Mouse (Mus musculus): ENCODE measurements at regions not wholly inside any gene's neighbourhood (a gene's known extent, or its start where the extent isn't known, plus 50 kb on each side); places are given as distances from the start of the nearest gene placed in this dataset.

DNA sequence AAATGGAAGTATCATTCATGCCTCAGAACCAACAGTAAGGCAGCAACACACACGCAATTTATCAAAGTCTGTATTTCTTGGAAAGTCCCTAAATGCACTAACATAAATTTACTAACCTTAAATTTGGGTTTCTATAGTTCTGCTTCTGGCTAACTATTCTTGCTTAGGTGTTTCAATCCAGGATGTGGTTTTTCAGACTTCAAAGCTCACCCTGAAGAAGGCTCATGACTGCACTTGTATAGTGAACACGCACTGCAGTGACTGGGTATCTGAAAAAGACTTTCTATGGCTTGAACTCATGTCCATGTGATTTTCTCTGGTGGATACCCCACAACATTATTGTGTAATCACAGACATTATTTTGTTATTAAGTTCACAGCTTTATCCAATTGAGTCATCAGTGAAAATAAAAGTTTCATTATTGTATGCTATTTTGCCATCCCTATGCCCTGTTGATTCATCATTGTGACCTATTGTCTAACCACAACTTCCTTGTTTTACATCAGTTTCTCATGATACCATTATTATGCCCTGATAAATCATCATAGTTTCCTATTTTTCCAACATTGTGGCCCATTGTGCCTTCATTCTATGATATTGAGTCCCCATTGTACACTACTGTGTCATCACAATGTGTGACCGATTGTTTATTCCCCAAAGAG is 306.6 kb downstream of the Slco6d1 start:
- WGBS, result 82% methylated on average over 3 of the region's 3 CpGs
- no peak overlapping the region for H3K4me3 ChIP-seq (ENCODE audit: low read depth, low read length)
- no peak overlapping the region for H3K27ac ChIP-seq (ENCODE audit: low read depth)
- no peak for TF ChIP-seq CTCF (IDR thresholded peaks at IDR 0.05; ENCODE audit: low read depth)
- H3K9ac ChIP-seq, result no peak overlapping the region
- H3K4me2 ChIP-seq, result no peak overlapping the region
- ATAC-seq (ENCODE audit: insufficient read depth), result no peak
- H3K9me3 ChIP-seq (ENCODE audit: low read depth, low read length), result no peaks in the 10 kb centered on the region
- DNase-seq, result no peak
- H3K36me3 ChIP-seq (ENCODE audit: insufficient read depth), result no peaks in the 10 kb centered on the region
- no peaks in the 10 kb centered on the region for H3K4me1 ChIP-seq (ENCODE audit: insufficient read depth)
- no peaks in the 10 kb centered on the region for H3K27me3 ChIP-seq (ENCODE audit: insufficient read depth, low read length)

DNA sequence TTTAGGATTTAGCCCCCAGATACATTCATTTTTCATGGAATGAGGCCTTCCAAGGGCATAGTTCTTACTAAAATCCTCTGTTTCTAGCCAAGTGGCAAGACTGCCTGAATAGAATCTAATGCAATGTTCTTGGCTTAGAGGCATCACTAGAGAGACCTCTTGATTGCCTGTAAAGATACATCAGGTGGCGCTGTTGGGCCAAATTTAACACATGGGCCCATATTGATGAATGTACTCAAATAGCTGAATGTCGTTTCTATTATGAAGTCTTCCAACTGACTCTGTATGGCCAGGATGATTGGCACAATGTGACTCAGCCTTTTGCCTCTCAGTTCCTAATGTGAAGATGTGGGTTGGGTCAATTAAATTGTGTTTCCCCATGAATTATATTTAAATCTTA is 328.0 kb downstream of the Slco6d1 start:
- 9% methylated on average over 2 of the region's 2 CpGs for WGBS
- no peak overlapping the region for H3K9ac ChIP-seq
- DNase-seq, result peak; percentile 11
- no peak overlapping the region for H3K27ac ChIP-seq (ENCODE audit: low read depth)
- TF ChIP-seq CTCF (IDR thresholded peaks at IDR 0.05; ENCODE audit: low read depth), result no peak
- no peaks in the 10 kb centered on the region for H3K9me3 ChIP-seq (ENCODE audit: low read depth, low read length)
- no peak overlapping the region for H3K4me2 ChIP-seq
- H3K36me3 ChIP-seq (ENCODE audit: insufficient read depth), result no peaks in the 10 kb centered on the region
- H3K4me3 ChIP-seq (ENCODE audit: low read depth, low read length), result no peak overlapping the region
- H3K27me3 ChIP-seq (ENCODE audit: insufficient read depth, low read length), result no peaks in the 10 kb centered on the region
- H3K4me1 ChIP-seq (ENCODE audit: insufficient read depth), result no peaks in the 10 kb centered on the region
- ATAC-seq (ENCODE audit: insufficient read depth), result no peak

GRCm38 (mm10) chr1:98788528-98788927 is 367.6 kb downstream of the Slco6d1 start:
- H3K27ac ChIP-seq (ENCODE audit: low read depth), result no peak overlapping the region
- no peak overlapping the region for H3K4me3 ChIP-seq (ENCODE audit: low read depth, low read length)
- DNase-seq, result no peak
- no peak for TF ChIP-seq CTCF (IDR thresholded peaks at IDR 0.05; ENCODE audit: low read depth)
- no peaks in the 10 kb centered on the region for H3K27me3 ChIP-seq (ENCODE audit: insufficient read depth, low read length)
- H3K9me3 ChIP-seq (ENCODE audit: low read depth, low read length), result no peaks in the 10 kb centered on the region
- no peak for ATAC-seq (ENCODE audit: insufficient read depth)
- H3K9ac ChIP-seq, result no peak overlapping the region
- no peaks in the 10 kb centered on the region for H3K36me3 ChIP-seq (ENCODE audit: insufficient read depth)
- 76% methylated on average over 2 of the region's 2 CpGs for WGBS
- no peaks in the 10 kb centered on the region for H3K4me1 ChIP-seq (ENCODE audit: insufficient read depth)
- H3K4me2 ChIP-seq, result no peak overlapping the region

GRCm38 (mm10) chr1:98793320-98793719 is 372.4 kb downstream of the Slco6d1 start:
- Histone ChIP-seq H3K4me1 (ENCODE audit: insufficient read depth) (no peaks in the 10 kb centered on the region), H3K9ac (no peak overlapping the region), H3K36me3 (ENCODE audit: insufficient read depth) (no peaks in the 10 kb centered on the region), H3K4me3 (ENCODE audit: low read depth, low read length) (no peak overlapping the region), H3K9me3 (ENCODE audit: low read depth, low read length) (no peaks in the 10 kb centered on the region), H3K4me2 (no peak overlapping the region), H3K27ac (ENCODE audit: low read depth) (no peak overlapping the region), H3K27me3 (ENCODE audit: insufficient read depth, low read length) (no peaks in the 10 kb centered on the region)
- 91% methylated on average over 3 of the region's 3 CpGs for WGBS
- TF ChIP-seq CTCF (IDR thresholded peaks at IDR 0.05; ENCODE audit: low read depth), result no peak
- ATAC-seq (ENCODE audit: insufficient read depth) (no peak), DNase-seq (no peak)

GRCm38 (mm10) chr1:98812543-98812942 is 391.6 kb downstream of the Slco6d1 start:
- H3K27me3 ChIP-seq (ENCODE audit: insufficient read depth, low read length), result no peaks in the 10 kb centered on the region
- H3K9ac ChIP-seq, result no peak overlapping the region
- TF ChIP-seq CTCF (IDR thresholded peaks at IDR 0.05; ENCODE audit: low read depth), result no peak
- H3K4me3 ChIP-seq (ENCODE audit: low read depth, low read length), result no peak overlapping the region
- no peaks in the 10 kb centered on the region for H3K36me3 ChIP-seq (ENCODE audit: insufficient read depth)
- DNase-seq (no peak), ATAC-seq (ENCODE audit: insufficient read depth) (no peak)
- H3K9me3 ChIP-seq (ENCODE audit: low read depth, low read length), result no peaks in the 10 kb centered on the region
- H3K4me1 ChIP-seq (ENCODE audit: insufficient read depth), result no peaks in the 10 kb centered on the region
- H3K27ac ChIP-seq (ENCODE audit: low read depth), result no peak overlapping the region
- H3K4me2 ChIP-seq, result no peak overlapping the region

DNA sequence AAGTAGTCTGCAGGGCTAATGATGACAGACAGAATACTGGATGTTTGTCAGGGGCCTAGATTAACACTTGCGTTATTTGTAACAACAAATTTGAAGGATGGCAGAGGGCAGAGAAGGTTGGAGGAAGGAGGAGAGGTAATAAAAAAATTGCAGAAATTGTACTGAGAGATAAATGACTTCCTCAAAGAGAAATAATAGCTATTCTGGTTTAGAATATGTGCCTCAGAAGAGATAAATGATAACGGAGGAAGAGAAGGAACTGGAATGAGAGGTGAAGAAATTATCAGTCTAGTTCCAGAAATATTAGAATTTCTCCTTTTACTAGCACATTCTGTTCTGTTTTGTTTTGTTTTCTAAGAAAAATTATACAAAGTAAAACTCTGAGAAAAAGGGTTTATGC is 393.1 kb downstream of the Slco6d1 start:
- Histone ChIP-seq H3K27ac (ENCODE audit: low read depth) (no peak overlapping the region), H3K4me2 (no peak overlapping the region), H3K9ac (no peak overlapping the region), H3K36me3 (ENCODE audit: insufficient read depth) (no peaks in the 10 kb centered on the region), H3K27me3 (ENCODE audit: insufficient read depth, low read length) (no peaks in the 10 kb centered on the region), H3K9me3 (ENCODE audit: low read depth, low read length) (no peaks in the 10 kb centered on the region), H3K4me1 (ENCODE audit: insufficient read depth) (no peaks in the 10 kb centered on the region), H3K4me3 (ENCODE audit: low read depth, low read length) (no peak overlapping the region)
- TF ChIP-seq CTCF (IDR thresholded peaks at IDR 0.05; ENCODE audit: low read depth), result no peak
- 84% methylated on average over 2 of the region's 2 CpGs for WGBS
- no peak for ATAC-seq (ENCODE audit: insufficient read depth)
- no peak for DNase-seq

- no peak overlapping the region for H3K27ac ChIP-seq (ENCODE audit: low read depth)
- whole genome bisulfite sequencing, result 66% methylated on average over 2 of the region's 2 CpGs
- no peak overlapping the region for H3K9ac ChIP-seq
- no peak for TF ChIP-seq CTCF (IDR thresholded peaks at IDR 0.05; ENCODE audit: low read depth)
- no peak for DNase-seq
- ATAC-seq (ENCODE audit: insufficient read depth), result no peak
- no peaks in the 10 kb centered on the region for H3K36me3 ChIP-seq (ENCODE audit: insufficient read depth)
- H3K4me1 ChIP-seq (ENCODE audit: insufficient read depth), result no peaks in the 10 kb centered on the region
- H3K4me3 ChIP-seq (ENCODE audit: low read depth, low read length), result no peak overlapping the region
- no peak overlapping the region for H3K4me2 ChIP-seq
- no peaks in the 10 kb centered on the region for H3K9me3 ChIP-seq (ENCODE audit: low read depth, low read length)
- no peaks in the 10 kb centered on the region for H3K27me3 ChIP-seq (ENCODE audit: insufficient read depth, low read length)
These were observed 397.2 kb downstream of the Slco6d1 start for GRCm38 (mm10) chr1:98818076-98818475.

- Histone ChIP-seq H3K27ac (ENCODE audit: low read depth) (no peak overlapping the region), H3K4me1 (ENCODE audit: insufficient read depth) (no peaks in the 10 kb centered on the region), H3K4me3 (ENCODE audit: low read depth, low read length) (no peak overlapping the region), H3K9me3 (ENCODE audit: low read depth, low read length) (no peaks in the 10 kb centered on the region), H3K27me3 (ENCODE audit: insufficient read depth, low read length) (no peaks in the 10 kb centered on the region), H3K4me2 (no peak overlapping the region), H3K36me3 (ENCODE audit: insufficient read depth) (no peaks in the 10 kb centered on the region), H3K9ac (no peak overlapping the region)
- no peak for ATAC-seq (ENCODE audit: insufficient read depth)
- no peak for DNase-seq
- 77% methylated on average over 1 of the region's 1 CpGs for WGBS
- TF ChIP-seq CTCF (IDR thresholded peaks at IDR 0.05; ENCODE audit: low read depth), result no peak
These were observed 439.3 kb downstream of the Slco6d1 start for GRCm38 (mm10) chr1:98860236-98860635.
